Mouse (Mus musculus) ES-Bruce4 (cell line): ENCODE data around the gene Gm6588. TPM values are rescaled to one million over a fixed set of nuclear protein-coding genes. Genes with fewer than 3 reads are reported as not detected.

Source experiments
- H3K27ac ChIP-seq: 2 replicates; pipeline ENCODE4 v1.5.1; 2012; ENCODE audit warnings: low read length, inconsistent platforms; ENCODE audit not compliant: insufficient read depth
- H3K27me3 ChIP-seq: 2 replicates; pipeline ENCODE4 v1.6.1; 2012; ENCODE audit warnings: mild to moderate bottlenecking, low read length, inconsistent platforms; ENCODE audit not compliant: control insufficient read depth, poor library complexity, insufficient read depth, severe bottlenecking
- H3K36me3 ChIP-seq: 2 replicates; pipeline ENCODE4 v1.6.1; 2012; ENCODE audit warnings: inconsistent platforms, mild to moderate bottlenecking, low read length, moderate library complexity; ENCODE audit not compliant: control insufficient read depth, poor library complexity, insufficient read depth, severe bottlenecking
- H3K4me1 ChIP-seq: one replicate; pipeline ENCODE4 v1.8.1; 2011; ENCODE audit warnings: low read length; ENCODE audit not compliant: control insufficient read depth, insufficient read depth
- H3K4me3 ChIP-seq: 2 replicates; pipeline ENCODE4 v1.5.1; 2011; ENCODE audit warnings: low read depth, mild to moderate bottlenecking, low read length
- H3K9ac ChIP-seq: 2 replicates; pipeline ENCODE4 v1.6.1; 2012; ENCODE audit warnings: low read depth, mild to moderate bottlenecking, inconsistent platforms; ENCODE audit not compliant: poor library complexity, severe bottlenecking
- H3K9me3 ChIP-seq: replicated peaks from 2 replicates; pipeline ENCODE4 v1.6.1; 2012; ENCODE audit warnings: mild to moderate bottlenecking, low read length, inconsistent platforms; ENCODE audit not compliant: control insufficient read depth, poor library complexity, insufficient read depth, severe bottlenecking
- CTCF ChIP-seq: IDR thresholded peaks from one replicate; pipeline ENCODE4 v1.8.1; 2011; ENCODE audit warnings: low read depth, low read length
- EP300 ChIP-seq: IDR thresholded peaks from 2 replicates; pipeline ENCODE4 v1.6.1; 2011; ENCODE audit warnings: low read depth, low read length; ENCODE audit not compliant: insufficient read depth
- POLR2A ChIP-seq: IDR thresholded peaks from one replicate; pipeline ENCODE4 v1.8.1; 2011; ENCODE audit warnings: low read length; ENCODE audit not compliant: insufficient read depth
- polyA plus RNA-seq: library from polyadenylated mRNA; stranded (reverse); fragments of >200 nt; gene quantifications from 2 replicates; pipeline ENCODE4 v1.2.4, GENCODE M21; 2011; ENCODE audit warnings: low read depth; ENCODE audit not compliant: missing spikeins, insufficient read depth, insufficient read length

Gm6588 gene
- polyA plus RNA-seq, 1 experiment = not detected

DNA sequence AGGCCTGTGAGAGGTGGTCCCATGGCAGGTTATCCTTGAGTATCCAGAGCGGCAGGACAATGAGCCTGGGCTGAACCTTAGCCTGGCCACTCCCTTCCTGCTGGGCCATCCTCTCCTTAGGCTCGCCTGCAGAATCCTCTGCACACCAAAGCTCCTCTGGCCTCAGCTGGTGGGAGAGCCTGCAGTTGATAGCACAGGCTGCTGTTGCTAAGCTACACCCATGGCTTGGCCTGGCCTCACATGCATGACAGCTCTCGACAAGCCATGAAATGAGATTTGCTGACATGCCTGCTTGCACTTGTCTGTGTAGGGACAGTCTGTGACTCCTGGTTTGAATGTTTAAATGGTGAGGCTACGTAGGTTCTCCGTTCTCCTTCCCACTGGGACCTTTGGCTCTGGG is 32.6 kb upstream of the Gm6588 start:
- Histone ChIP-seq H3K4me3 (no peak overlapping the region), H3K27me3 (no peaks in the 10 kb centered on the region), H3K27ac (no peak overlapping the region), H3K36me3 (no peaks in the 10 kb centered on the region), H3K4me1 (peaks cover 1% of the 10 kb centered on the region), H3K9ac (no peak overlapping the region), H3K9me3 (no peaks in the 10 kb centered on the region)
- TF ChIP-seq EP300 = no peak
- no peak for TF ChIP-seq CTCF
- no peak for TF ChIP-seq POLR2A

DNA sequence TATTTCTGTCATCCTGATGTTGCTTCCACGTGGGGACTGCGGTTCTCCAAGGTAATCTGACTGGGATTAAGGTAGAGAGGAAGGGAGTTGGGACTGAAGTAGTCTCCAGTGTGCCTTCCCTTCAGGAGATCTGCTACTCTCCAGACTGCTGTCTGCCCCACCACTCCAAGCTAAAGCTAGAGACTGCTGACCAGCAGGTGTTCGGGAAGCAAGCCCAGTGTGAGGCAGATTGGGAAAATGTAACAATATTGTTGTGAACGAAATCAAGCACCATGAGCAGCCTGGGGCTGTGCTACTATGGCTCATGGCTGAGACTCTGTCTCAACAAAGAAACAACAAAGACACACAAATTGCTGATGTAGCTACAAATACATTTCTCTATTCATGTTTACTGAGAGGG is 31.2 kb upstream of the Gm6588 start:
- no peaks in the 10 kb centered on the region for H3K9me3 ChIP-seq
- no peak overlapping the region for H3K9ac ChIP-seq
- H3K36me3 ChIP-seq = no peaks in the 10 kb centered on the region
- no peak overlapping the region for H3K4me3 ChIP-seq
- no peak overlapping the region for H3K27ac ChIP-seq
- TF ChIP-seq CTCF (no peak), POLR2A (no peak), EP300 (no peak)
- H3K4me1 ChIP-seq = no peaks in the 10 kb centered on the region
- H3K27me3 ChIP-seq = no peaks in the 10 kb centered on the region

- Histone ChIP-seq H3K4me1 (no peaks in the 10 kb centered on the region), H3K9ac (no peak overlapping the region), H3K27me3 (no peaks in the 10 kb centered on the region), H3K4me3 (no peak overlapping the region), H3K27ac (no peak overlapping the region), H3K9me3 (no peaks in the 10 kb centered on the region), H3K36me3 (no peaks in the 10 kb centered on the region)
- TF ChIP-seq EP300 (no peak), POLR2A (no peak), CTCF (no peak)
These were observed 29.7 kb upstream of the Gm6588 start for GRCm38 (mm10) chr5:112419535-112419934.

DNA sequence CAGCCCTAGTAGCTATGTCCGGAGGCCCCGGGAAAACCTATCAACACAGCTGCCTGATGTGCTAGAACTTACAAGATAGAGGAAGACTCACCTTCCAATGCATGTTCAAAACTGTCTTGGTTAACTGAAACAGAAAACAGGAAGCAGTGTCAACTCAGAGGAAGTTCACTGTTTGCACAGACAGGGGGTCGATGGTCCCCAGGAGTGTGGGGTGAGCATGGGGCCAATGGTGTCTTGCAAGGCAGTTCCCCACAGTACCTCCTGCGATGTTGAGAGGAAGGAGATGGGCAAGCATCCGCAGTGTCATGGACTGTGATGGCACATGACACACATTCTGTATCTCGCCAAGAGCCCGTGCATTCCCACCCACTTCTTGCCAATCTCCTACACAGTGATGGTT is 22.6 kb upstream of the Gm6588 start:
- TF ChIP-seq POLR2A (no peak), EP300 (no peak), CTCF (no peak)
- Histone ChIP-seq H3K36me3 (no peaks in the 10 kb centered on the region), H3K27ac (no peak overlapping the region), H3K27me3 (no peaks in the 10 kb centered on the region), H3K9ac (no peak overlapping the region), H3K4me1 (no peaks in the 10 kb centered on the region), H3K9me3 (no peaks in the 10 kb centered on the region), H3K4me3 (no peak overlapping the region)

GRCm38 (mm10) chr5:112427283-112427682 is 21.9 kb upstream of the Gm6588 start:
- no peak for TF ChIP-seq POLR2A
- peak; percentile 69 for TF ChIP-seq CTCF
- no peak for TF ChIP-seq EP300
- Histone ChIP-seq H3K27ac (no peak overlapping the region), H3K4me3 (no peak overlapping the region), H3K9me3 (no peaks in the 10 kb centered on the region), H3K9ac (no peak overlapping the region), H3K36me3 (no peaks in the 10 kb centered on the region), H3K27me3 (no peaks in the 10 kb centered on the region), H3K4me1 (no peaks in the 10 kb centered on the region)

GRCm38 (mm10) chr5:112428944-112429343 is 20.3 kb upstream of the Gm6588 start:
- TF ChIP-seq CTCF (peak; percentile 76), EP300 (no peak), POLR2A (no peak)
- Histone ChIP-seq H3K27ac (no peak overlapping the region), H3K4me3 (no peak overlapping the region), H3K4me1 (no peaks in the 10 kb centered on the region), H3K9ac (no peak overlapping the region), H3K27me3 (no peaks in the 10 kb centered on the region), H3K36me3 (no peaks in the 10 kb centered on the region), H3K9me3 (no peaks in the 10 kb centered on the region)
